Mouse (Mus musculus): ENCODE data around the gene Zdhhc1.

DNA sequence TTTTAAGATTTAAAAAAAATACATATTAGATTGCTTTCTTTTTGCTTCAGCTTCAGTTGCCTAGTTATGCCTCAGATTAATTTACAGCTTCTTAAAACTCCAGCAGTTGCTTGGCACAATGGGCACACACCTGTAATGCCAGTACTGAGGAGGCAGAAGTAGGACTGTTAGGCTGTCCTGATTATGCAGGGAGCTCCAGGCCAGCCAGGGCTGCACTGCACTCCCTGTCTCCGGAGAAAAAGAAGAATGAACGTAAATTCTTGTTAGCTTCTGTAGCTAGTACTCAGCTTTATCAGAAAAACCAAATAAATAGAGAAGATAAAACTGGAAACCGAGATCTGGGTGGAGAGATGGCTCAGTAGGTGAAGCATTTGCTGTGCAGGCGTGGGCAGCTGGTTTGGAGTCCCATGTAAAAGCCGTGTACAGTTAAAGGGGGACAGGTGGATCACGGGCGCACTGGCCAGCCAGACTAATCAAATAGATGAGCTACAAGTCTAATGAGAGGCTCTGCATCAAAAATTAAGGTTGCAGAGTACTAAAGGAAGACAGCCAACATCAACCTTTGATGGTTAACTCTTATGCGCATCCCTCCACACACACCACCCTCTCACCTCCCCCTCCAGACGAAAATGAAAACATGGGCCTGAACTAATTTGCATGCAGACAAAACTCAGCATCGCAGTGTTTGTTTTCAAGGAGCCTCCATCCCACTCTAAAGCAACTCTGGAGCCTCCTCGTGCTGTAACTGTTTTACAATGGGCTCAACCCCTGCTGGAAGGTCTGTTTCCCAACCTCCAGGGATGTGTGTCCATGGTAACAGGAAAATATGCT, 51.2 kb downstream of the Zdhhc1 start:
- TF ChIP-seq POLR2A (IDR thresholded peaks at IDR 0.05; ENCODE audit: insufficient read depth, low read depth, low read length), result no peak
- no peak for TF ChIP-seq CTCF (IDR thresholded peaks at IDR 0.05; ENCODE audit: insufficient read depth, low read depth, low read length)

Measured in olfactory bulb, adult 2 months (tissue).